Mouse (Mus musculus) adrenal gland, postnatal 14 days (tissue): ENCODE results near the gene Ildr2. TPM values are rescaled to one million over a fixed set of nuclear protein-coding genes. Genes with fewer than 3 reads are reported as not detected.
A peak's percentile ranks its signal among the peaks of the same experiment; 100 is the strongest.

Experiments used
- DNase-seq: peaks from one replicate; pipeline ENCODE4 v3.0.0; 2021; ENCODE audit warnings: mixed read lengths
- total RNA-seq: library from RNA; stranded (reverse); gene quantifications from 2 replicates; pipeline ENCODE4 v1.2.3, GENCODE M21; 2021

Ildr2 gene
- total RNA-seq, 1 experiment from 2014 or later, result 4.5 TPM

DNA sequence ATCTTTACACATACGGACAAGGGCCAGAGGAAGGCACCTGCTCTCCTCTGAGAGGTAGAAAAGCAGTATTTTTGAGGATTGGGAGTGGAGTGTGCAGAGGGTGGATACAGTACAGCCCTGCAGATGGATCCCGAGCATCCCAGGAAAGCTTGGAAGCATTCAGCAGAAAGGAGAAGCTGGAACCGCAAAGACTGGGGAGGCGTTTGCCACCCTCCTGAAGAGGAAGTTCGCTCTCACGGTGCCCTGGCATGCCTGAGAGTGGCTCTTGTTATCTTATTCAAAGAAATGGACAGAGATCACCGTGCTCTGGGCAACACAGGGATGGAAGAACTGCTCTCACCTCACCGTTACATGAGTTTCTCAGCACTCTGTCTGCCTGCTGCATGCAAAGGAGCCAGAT lies 30.5 kb downstream of the Ildr2 start:
- DNase-seq, result no peak

DNA sequence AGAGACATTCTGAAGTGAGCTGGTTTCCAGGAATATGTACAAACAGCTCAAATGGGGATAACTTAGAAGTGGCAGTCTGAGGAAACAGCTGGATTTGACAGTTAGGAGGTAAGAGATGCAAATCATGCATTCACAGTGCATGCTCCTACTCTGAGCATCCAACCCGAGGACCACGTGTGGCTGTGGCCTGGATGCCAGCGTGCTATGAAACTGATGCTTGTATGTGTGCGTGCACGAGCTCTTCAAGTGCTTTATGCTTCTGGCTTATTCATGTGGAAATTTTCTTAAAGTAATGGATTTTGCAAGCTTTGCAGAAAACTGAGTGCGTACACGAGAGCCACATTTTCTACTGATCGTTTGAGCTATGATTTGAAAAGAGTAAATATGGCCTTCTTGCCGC lies 32.3 kb downstream of the Ildr2 start:
- no peak for DNase-seq

DNA sequence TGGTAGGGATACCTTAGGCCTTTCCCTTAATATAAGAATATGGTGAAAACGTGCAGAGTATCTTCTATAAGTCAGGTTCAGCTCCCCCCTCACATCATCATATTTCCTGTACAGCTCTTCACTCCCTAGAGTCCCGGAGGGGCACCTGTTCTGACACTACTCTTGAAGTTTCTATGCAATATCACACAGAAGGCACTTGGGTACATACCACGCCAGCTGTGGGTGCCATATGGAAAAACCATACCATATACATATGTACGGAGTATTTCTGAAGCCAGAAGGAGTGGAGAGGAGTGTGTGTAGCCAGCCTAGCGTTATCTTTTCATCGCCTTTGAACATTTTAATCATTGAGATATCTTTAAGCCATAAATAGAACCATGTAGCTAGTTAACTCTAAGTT lies 36.6 kb downstream of the Ildr2 start:
- DNase-seq, result no peak

DNA sequence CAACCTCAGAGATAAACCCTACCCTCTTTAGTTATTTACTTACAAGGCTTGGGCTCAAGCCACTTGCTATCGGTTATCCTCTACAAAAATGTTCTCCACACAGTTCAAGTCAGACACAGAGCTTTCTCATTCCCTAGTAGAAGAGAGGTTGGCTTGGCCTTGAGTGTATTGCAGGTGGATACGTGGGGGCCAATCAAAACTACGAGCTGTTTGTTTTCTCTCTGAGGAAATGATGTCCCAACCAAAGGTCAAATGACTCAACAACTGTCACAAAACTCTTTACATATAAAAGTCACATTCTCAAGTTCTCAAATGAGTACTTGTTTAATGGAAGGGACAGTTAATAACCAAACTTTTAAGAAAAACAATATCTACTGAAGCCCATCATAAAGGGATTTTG lies 39.1 kb downstream of the Ildr2 start:
- DNase-seq, result no peak

DNA sequence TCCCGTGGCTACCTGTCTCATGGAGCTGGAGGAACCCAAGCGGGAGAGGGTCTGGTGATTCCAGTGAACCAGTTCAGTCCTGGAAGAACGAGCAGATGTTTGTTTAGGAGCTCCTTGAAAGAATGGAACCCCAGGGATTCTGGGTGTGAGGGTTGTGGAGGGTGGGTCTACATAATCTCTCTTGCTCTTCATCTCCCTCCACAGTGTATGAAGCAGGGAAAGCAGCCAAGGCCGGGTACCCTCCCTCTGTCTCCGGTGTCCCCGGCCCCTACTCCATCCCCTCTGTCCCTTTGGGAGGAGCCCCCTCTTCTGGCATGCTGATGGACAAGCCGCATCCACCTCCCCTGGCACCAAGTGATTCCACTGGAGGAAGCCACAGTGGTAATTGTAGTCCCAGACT lies 41.6 kb downstream of the Ildr2 start:
- no peak for DNase-seq

DNA sequence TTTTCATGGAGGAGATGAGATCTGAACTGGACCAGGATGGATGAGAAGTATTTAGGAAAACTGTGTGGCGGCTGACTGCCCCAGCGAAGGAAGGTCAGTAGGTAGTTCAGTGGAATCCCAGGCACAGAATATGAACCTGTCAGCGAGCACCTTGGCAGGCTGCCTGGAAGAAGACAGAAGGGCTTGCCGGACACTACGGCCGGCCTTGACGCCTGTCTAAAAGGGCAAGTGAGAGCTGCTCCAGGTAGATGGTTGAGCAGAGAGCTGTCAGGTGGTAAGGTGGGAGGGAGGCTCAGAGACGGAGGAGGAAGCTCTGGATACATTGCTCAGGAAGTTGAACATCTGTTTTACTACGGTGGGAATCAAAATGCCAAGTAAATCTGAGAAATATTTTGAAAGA lies 42.4 kb downstream of the Ildr2 start:
- DNase-seq, result peak; percentile 35

DNA sequence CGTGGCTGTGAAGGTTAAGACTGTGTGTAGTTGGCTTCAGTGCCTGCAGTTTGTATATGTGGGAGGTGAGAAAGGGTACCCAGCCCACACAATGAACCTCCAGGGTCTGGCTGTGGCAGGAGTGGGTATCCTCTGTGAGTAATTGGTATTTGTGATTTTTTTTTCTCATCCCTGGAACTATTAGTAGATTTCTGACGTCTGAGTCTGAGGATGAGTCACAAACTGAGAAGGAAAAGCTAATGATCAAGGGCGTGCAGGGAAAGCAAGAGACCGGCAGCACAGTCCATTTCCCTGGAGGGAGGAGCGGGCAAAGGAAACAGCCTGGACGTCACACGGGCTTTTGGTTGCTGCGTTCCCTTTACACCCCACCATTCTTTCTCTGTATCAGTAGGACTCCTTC lies 43.0 kb downstream of the Ildr2 start:
- DNase-seq, result peak; percentile 64

DNA sequence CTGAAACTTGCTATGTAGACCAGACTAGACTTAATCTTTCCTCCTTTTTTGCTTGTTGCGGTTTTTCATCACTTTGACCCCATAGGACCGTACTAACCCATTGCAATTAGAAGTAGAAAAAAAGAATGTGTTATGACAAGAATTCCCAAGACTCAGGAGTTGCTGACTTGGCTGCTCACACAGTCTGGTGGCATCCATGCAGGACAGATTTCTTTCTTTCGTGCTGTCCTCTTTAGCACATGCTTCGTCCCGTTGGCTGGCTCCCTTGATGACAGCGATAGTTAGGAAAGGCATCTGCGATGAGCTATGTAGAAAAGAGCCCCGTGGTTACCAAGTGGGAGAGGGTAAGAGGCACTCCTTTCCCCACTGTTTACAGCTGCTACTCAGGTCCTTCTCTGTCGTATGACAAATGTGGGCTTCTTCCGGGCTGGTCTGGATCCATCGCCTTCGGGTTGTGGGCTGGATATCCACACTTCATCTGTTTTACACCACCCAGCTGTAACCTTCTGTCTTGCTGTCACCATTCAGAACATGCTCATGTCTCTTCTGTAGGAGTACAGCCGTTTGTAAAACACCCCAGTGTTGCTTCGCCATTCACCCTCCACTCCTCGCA lies 43.7 kb downstream of the Ildr2 start:
- DNase-seq, result no peak

DNA sequence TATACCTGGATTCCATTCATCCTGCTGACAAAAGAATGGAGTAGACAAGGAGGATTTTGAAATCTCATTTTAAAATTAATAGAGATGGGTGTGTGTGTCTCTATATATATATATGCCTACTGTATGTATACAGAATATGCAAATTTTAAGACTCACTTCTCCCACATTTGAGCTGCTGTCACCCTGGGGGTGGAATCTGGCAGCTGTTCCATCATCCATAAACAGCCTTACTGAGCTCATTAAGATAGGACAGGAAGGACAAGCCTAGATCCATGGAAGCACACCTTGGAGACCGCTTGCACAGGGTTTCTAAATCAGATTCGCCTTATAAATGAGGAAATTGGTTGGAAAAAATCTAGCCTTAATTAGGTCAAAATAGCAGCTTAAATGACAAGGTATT lies 44.9 kb downstream of the Ildr2 start:
- no peak for DNase-seq

DNA sequence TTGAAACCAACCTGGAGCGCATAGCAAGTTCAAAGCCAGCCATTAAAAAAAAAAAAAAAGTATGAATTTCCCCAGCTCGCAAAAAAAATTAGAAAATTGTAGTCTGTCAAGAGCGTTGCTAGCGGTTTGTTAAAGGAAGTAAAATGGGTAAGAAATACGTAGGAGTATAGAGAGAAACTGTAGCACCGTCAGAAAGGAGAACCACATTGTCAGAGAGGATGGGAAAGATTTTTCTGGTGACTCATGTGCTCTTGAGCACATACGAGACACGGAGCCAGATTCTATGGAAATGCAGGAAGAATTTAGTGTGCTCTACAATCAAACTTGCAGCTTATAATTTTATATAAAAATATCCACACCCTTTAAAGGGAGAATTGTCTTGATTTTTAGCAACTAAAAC lies 45.9 kb downstream of the Ildr2 start:
- DNase-seq, result no peak

DNA sequence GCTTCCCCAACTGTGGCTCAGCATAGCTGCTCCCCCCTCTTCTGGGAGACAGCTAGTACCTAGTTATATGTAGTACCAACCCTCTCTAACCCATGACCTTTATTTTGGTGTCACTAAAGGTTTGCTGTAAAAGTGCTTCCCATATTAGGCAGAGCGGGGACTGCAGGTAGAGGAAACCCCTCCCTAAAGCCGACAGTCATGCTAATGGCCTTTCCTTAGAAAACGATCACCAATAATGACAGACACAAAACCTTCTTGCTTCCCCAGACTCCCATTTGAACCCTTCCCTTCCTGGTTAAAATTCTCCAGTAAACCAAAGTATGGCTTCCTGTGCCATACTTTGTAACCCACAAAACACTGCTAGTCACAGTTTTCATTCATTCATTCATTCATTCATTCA lies 46.6 kb downstream of the Ildr2 start:
- DNase-seq, result no peak

DNA sequence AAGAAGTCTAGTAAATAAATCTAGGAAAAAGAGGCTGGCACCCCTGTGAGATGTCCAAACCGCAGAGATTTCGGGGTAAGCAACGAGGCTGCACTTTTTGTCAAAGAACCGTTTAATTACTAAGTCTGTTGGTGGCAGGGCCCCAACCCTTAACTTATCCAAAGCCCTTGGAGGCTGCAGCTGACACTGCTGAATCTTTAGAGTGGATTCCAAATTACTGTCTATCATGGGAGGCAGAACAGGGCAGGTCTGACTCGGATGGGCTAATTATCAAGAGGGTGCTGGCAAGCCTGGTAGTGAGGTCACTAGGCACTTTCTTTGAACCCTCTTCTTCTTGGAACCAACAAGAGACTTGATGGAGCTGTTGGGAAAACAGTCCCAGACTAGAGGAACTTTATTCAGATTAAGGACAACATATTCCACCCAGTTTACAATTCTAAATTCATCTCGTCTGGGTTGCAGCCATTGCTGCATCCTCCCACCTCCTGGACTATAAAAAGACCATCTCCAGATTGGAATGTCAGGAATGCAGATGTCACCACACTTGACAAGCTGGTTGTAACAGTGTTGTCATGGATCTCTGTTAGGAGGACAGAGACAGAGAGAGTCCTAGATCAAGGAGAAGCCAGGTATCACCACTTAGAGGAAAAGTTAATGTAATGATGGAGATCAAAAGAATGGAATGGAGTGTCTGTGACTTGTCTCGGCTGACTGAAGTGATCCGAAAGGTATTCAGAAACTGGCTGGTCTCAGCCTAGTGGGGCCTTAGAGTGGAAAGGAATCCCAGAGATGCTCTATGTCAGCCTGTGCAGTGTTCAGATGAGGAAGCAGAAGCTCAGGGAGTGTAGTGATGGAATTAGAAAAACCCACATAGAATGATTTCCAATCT lies 50.7 kb downstream of the Ildr2 start:
- DNase-seq, result no peak

DNA sequence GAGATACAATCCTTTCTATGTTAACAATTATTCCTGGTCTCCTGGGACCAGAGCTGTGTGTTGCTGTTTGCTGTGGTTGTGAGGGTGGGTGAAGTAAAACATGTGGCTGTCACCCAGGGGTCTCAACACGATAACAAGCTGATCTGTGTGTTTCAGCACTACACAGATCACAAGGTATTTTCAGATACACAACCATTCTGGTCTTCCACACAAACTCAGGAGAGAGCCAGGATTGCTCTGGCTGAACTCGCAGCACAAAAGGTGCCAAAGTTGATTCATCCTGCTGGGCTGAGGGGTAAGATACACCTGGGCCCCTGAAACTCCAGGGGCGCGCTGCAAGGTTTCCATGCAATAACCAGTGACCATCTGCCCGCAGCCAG lies 54.5 kb downstream of the Ildr2 start:
- DNase-seq, result no peak

DNA sequence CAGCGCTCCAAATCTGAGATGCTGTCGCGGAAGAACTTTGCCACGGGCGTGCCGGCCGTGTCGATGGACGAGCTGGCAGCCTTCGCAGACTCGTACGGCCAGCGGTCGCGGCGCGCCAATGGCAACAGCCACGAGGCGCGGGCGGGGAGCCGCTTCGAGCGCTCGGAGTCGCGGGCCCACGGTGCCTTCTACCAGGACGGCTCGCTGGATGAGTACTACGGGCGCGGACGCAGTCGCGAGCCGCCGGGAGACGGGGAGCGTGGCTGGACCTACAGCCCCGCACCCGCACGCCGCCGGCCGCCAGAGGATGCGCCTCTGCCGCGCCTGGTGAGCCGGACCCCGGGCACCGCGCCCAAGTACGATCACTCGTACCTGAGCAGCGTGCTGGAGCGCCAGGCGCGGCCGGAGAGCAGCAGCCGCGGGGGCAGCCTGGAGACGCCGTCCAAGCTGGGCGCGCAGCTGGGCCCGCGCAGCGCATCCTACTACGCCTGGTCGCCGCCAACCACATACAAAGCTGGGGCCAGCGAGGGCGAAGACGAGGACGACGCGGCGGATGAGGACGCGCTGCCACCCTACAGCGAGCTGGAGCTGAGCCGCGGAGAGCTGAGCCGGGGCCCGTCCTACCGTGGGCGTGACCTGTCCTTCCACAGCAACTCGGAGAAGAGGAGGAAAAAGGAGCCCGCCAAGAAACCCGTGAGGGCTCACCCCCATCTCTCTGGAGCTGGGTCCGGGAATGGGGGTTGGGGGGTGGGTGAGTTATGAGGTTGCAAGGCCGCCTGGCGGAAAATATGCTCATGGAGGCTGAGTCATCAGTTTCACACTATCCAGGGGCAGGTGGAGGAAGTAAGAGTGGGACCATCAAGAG lies 55.1 kb downstream of the Ildr2 start:
- peak; percentile 44 for DNase-seq

DNA sequence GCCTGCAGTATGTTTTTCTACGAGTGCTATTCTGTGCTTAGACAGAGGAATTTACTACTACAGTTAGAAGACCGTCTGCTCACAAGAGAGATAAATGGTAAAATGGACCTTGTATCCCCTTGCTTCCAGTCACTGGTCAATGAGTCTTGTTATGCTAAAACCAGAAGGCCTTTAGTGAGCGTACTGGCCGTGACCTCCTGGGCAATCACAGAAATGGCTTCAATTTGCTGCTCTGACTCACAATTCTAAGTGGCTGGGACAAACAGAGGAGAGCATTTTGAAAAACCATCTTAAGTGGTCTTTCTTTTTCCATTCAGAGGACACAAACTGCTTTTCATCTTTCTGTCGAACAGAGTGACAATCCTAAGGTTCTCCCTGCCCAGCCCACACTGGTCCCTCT lies 57.2 kb downstream of the Ildr2 start:
- DNase-seq, result peak; percentile 19

DNA sequence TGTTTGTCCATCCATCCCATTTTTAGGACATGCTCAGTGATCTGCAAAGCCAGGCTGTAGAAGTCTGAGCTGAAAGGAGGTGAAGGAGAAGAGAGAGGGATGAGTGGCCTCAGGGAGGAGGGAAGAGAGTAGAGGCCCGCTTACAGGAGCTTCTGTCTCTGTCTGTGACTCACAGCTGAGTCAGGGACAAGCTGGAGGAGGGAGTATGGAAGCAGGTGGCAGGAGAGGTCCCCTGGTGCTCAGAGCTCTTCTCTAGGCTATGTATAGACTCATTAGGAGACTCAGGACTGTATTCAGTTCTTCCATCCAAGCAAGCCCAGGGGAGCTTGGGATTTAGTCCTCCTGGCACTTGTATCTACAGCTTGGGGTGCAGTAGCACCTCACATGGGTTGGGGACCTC lies 59.7 kb downstream of the Ildr2 start:
- peak; percentile 22 for DNase-seq

DNA sequence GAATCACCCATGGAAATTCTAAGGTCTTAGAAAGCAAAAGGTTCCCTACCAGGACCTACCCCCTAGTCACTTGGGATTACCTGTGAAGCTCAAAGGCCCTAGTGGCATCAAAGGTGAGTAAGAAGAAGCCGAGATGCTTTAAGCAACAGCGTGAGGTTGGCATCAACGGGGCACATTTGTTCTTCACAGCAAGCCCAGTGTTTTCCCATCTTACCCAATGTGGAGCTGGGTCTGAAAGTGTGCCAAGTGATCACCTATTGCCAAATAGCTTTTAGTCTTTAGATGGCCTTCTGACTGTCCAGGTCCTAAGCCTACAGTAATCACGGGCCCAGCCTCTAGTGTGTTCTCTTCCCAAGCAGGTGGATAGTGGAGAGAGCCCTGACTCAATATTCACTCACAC lies 61.8 kb downstream of the Ildr2 start:
- no peak for DNase-seq

DNA sequence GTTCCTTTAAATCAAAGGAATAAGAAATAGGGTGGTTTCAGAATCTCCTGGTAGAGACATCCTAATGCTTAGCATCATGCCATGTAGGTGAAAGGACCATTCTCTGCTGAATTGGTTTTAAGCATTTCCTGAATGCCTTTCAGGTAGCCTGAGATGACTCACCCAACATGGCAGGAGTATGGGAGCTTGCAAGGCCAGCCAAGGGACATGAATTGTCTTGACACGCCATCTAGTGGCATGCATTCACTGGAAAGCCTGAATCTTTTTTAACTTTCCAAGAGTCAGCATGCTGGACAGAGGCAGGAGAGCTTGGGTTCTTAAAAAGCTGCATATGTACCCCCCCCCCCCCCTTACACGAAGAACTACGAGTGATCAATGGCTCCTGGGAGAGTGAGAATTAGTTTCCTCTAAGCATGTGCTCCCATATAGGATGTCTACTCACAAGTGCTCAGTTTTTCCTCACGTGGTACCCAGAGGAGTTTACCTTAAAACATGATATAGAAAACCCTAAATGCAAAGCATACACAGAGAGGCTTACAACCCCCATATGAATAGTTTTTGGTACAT lies 65.3 kb downstream of the Ildr2 start:
- DNase-seq, result peak; percentile 80

DNA sequence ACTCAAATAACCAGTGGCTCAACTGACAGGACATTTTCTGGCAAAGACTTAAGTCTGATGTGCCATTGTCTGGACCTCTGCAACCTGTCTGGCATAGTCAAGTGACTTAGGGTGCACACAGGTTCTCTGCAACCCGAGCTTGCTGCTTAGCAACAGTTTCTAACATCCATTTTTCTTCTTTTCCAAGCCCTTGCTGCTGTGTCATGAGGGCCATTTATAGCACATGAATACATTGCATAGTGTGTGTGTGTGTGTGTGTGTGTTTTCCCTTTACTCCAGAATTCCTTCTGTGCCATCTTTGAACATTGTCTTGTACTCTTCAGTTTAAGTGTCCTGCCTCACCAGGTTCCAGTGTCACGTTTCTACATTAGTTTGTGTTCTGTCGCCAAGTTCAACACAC lies 72.5 kb downstream of the Ildr2 start:
- DNase-seq, result no peak

DNA sequence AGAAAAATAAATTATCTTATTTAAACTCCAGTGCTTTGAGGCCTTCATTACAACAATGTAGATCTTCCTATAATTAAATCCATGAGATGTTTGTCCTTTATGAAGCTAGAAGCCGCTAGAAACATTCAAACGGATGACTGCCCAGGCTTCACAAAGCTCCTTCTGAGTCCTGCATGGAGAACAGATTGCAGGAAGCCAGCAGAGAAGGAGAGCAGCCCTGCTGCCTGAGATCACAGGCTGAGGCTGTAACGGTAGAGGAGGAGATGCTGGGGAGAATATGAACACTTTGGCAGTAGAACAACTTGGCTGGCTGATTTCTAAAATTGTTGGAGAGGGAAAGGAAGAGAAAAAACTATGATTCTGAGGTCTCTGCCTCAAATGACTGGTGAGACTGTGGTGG lies 76.8 kb downstream of the Ildr2 start:
- DNase-seq, result no peak

DNA sequence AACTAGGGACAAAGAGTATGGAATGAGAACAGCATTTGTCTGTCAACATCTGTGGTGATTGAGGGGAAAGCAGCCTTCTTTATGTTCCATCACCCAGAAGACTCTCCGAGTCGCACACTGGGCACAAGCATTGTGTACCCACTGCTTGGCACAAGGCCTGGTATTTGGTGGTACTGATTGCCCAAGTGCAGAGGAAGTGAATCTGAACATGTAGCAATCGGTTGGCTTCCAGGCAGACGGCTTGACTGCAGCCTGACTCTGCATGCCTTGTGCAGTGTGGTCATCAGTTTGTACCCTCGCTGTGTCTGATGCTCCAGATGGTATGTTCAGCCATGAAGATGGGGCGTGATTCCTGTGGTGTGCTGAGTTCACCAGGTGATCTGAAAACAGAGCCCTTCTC lies 85.2 kb downstream of the Ildr2 start:
- peak; percentile 45 for DNase-seq

DNA sequence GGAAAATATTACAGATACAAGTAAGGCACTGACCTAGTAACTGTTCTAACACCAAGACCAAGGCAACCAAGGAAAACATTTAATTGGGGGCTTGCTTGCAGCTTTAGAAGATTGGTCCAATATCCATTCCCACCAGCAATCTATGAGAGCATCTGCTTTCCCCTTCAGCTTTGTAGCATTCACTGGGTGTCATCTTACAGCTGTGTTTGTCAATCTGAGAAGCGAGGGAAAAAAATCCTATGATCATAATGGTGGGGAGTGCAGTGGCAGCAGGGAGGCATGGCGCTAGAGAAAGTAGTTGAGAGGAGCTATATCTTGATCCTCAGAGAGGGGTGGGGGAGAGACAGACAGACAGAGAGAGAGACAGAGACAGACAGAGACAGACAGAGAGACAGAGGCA lies 88.1 kb downstream of the Ildr2 start:
- no peak for DNase-seq

DNA sequence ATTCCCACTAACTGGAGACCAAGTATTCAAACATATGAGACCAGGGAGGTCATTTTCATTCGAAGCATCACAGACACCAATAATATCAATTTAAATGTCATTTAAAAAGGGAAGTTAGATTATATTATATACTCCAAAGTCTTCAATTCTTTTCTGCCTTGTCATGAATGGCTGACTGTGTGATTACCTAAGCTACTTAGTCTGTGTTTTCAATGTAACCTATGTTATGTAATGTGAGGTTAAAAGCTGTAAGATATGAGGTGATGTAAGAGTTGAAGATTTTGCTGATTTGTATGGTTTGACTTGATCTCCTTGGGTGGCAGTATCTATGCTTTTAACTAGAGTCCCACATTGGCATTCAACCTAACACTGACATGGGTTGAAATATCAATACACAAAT lies 88.6 kb downstream of the Ildr2 start:
- DNase-seq, result no peak
